Mouse (Mus musculus) spleen, postnatal 36 days (tissue): ENCODE measurements at regions not wholly inside any gene's neighbourhood (a gene's known extent, or its start where the extent isn't known, plus 50 kb on each side); places are given as distances from the start of the nearest gene placed in this dataset.

ENCODE experiments used
- DNase-seq, 2 experiments: peaks; one replicate each; pipeline ENCODE4 v3.0.0; 2022; ENCODE audit warnings: low spot score in 2 of 2, mixed read lengths in 1 of 2

DNA sequence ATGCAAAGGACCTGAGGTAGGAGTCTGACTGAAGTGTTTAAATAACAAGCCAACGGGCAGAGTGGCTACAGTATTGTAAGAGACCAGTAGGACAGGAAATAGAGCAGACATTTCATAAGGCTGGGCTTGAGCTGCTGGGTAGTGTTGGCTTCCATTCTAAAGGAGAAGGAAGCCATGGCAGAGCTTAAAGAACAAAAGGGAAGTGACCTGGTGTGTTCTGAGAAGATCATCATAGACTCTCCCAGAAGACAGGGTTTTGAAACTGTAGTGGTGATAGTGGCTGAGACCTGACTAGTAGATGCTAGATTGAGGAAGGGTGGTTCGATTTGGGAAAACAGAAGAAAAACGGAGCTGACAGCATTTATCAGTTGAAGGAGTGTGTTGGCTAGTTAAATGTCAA lies 514.1 kb upstream of the Zfp462 start:
- no peak for DNase-seq

DNA sequence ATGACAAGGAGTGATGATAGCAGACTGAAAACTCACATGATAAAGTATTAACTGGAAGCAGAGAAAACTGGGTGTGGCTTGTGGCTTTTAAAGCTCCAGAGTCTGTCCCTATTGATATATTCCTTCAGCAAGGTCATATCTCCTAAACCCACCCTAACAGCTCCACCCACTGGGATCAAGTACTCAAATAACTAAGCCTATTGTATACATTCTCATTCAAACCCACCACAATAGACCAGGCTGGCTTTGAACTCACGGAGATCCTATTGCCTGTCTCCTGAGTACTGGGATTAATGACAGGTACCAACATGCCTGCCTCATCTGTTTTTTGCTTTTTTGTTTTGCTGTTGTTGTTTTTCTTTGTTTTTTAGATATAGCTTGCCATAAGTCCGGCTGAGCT lies 484.3 kb upstream of the Zfp462 start:
- DNase-seq, result no peak

DNA sequence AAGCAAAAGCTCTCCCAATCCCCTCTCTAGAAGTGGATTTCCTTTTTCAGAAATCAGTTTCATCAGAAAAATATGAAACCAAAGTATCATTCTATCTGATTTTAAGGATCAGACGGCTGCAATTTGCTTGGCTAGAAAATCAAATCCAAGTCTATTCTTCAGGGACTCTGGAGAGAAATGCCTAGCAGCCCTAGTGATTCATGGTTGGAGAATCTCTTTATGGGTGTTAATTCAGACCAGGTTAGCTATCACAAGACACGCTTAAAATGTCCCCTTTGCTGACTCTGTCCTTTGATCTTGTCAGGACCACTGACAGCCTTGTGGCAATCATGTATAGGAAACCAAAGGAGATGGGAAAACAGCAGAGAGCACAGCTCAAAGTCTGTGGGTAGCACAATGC lies 475.7 kb upstream of the Zfp462 start:
- DNase-seq, result no peak

DNA sequence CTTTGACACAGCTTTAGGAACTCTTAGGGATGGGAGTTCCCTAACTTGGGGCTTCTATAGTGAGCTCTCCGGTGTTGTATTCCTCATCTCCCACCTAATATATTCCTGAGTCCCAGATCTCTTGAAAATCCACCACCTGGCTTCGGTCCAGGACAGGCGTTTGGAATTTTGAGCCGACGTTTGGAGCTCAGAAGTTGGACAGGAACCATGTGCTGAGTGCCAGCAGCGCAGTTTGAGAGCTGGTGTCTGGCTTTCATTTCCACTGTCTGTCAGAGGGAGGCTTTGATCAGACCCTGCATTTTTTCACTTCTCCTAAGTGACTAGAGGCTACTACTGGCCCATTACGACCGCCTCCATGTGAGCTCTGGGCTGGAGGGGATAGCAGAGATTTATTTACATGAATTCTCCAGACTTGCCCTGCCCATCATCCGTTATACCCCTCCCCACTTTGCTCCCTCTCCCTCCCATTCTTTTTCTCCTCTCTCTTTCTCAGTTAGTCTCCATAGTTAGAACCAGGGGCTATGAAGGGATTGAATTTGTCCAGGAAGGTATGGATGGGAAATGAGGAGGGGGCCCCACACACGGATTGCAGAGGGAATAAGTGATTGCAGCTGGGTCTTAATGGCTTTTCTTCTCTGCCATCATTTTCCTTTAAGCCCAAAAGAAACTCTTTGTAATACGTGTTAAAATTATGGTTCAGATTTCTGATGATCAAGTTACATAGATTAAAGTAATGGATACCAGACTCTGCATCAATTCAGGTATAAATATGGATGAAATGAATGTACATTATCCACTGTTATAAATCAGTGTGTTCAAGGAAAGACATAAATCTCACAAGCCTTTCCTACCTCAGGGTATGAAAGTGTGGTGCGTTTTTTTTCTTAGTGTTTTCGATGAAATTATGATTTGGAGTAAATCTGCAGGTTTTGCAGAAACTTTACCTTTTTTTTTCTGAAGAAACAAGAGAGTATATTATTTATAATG lies 474.5 kb upstream of the Zfp462 start:
- no peak for DNase-seq

DNA sequence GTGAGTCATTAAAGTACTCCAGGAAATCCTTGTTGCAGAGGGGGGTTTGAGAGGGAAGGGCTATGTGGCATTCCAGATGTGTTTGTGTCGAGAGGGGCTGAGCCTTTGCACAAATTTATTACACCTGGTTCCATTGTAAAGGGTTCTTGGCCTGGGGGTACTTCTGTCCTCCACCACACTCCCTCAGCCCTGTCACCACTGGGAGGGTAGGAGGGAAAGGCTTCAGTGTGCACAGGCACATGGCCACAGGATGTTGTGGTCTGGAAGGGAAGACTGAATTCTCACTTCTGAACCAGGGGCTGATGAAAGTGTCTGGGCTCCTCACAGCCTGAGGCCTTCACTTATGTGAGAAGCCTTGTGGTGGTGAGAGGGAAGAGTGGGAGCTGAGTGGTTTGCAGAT lies 473.8 kb upstream of the Zfp462 start:
- no peak for DNase-seq

DNA sequence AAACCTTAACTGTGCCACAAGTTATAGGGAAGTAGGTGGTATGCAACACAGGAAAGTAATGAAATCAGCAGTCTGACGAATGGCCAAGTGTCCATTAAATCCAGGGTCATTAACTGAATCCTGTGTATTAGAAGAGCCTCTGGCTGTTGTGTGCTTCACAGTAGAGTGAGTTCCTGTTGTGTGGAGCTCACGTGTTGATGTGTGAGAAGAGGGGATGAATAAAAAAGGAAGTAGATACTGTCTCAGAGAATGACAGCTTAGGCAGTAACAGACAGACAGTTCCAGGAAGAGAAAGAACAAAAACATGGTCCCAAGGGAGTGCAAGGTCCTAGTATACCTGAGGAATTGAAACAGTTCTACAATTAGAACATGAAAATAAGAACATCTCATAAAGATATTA lies 463.1 kb upstream of the Zfp462 start:
- peak; percentile 54 to 59 for DNase-seq

DNA sequence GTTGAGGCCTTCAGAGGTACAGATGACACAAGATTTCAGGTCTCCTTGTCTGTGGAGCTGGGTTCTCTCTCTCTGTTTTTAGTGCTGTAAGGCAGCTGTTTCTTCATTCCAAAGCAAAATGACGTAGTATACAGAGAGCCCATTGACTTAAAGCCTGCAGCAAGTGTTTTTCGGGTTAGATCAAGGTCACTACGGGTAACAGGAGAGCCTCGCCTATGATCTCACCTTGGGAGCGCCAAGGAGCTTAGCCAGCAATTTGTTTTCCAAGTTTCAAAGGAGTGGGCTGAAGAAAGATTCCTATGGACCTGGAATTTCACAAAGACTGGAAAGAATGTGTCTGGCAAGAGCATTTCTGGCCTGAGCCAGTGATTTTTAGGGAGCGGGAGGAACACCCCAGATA lies 451.8 kb upstream of the Zfp462 start:
- no peak for DNase-seq

DNA sequence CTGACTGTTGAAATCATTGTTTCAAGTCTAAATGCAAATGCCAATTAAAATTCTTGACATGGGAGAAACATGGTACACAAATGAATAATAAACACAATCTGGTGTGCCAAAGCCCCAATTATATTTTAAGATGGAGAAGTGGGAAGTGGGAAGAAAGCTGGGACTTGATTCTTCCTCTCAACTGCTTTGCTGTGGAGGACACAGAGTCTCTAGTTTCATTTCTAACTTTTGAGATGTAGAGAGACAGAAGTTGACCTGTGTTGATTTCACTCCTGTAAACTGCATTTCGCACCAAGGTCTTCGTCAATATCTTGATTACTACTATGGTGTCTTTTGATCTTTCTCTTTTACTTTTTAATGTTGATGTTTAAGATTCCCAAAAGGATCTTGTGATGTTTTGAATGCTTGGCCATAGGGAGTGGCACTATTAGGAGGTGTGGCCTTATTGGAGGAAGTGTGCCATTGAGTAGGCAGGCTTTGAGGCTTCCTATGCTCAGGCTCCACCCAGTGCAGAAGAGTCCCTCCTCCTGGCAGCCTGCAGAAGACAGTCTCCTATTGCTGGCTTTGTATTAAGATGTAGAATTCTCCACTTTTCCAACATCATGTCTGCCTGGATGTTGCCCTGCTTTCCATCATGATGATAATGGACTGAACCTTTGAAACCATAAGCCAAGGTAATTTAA lies 447.4 kb upstream of the Zfp462 start:
- DNase-seq, result no peak

DNA sequence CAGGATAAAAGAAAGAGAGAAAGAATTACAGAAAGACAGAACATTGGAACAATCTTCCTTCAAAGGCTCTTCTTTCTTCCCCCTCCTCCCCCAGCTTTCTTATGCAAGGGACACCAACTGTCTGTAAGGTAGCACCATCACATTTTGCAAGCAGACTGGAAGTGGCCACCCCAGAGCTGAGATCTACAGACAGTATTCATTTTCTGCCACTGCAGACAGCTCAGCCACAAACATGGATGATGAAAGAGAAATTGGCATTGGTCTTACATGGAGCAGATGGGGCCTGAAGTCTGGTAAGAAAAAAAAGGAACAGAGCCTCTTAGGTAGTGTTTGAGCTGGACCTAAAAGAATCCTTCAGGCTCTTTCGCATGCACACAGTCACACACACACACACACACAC lies 428.9 kb upstream of the Zfp462 start:
- DNase-seq, result no peak

DNA sequence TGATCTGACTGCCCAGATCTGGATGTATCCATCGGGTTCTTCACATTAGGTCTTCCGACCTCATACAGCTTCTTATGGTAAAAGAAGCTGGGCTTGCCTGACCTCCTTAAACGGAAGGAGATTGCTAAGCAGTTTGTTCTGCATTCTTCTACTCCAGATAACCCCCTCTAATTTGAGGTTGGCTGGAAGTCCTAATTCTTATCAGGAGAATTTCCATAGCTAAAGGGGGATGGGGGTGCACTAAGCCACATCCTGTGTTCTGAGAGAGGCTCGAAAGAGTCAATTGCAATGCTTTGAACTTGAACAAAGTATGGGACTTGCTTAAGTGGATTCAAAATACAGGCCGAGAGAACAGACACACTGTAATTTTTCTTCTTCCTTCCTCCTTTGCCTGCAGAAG lies 421.6 kb upstream of the Zfp462 start:
- no peak for DNase-seq

DNA sequence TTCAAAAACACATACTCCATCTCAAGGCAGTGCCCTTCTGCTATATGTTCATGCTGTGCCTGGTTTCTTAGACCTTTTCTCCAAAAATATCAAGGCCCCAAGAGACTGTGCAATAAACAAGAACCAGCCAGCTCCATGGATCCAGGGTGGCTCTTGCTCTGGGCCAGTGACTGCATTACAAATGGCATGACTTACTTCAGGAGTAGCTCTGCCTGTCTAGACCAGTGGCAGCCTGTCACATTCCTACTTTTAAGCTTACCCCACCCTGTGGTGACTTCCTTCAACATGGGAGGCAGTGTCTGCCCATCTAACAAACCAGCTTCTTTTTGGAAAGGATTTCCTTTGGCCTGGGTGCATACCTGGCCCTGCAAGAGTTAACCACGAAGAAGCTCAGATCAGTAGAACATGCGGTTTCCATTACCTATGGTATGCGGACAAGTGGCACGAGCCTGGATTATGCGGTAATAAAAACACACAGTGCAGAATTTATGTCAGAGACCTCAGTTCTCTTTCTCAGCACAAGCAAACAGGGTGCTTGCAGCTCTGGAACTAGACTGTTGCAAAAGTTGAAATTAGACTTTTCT lies 418.8 kb upstream of the Zfp462 start:
- DNase-seq, result no peak

DNA sequence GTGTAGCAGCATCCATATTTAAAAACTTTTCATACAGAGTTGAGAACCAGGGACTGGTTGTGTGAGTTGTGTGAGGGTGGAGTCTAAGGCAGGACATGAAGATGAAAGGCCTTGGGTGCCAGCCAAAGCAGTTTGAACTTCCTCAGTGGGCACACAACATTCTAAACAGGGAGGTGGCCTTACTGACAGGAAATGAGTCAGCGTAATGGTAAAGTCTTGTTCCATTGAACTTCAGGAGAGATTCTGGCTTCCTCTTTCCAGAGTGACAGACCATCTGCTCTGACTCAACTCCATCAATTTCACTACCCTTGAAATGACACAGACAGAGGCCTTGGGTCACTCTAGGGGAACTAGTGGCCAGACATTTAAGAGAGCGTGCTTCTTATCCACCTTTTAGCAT lies 417.2 kb upstream of the Zfp462 start:
- peak; percentile 26 to 54 for DNase-seq

DNA sequence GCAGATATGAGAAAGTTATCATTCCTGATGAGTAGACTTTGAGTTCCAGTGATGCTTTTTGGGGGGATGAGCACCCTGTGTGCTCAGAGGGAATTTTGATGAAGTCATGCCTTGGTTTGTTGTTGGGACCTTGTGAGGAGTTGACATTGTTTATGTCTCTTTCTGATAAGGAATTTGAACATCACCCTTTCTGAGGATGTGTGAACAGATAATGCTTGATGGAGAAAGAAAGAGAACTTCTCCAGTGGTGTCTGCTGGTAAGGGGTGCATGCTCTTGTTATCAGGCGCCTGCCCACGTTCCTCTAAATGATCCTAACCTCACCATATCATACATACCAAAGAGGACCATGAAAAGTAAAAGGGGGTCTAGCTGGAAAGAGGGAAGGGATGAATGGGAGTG lies 413.1 kb upstream of the Zfp462 start:
- DNase-seq, result no peak

DNA sequence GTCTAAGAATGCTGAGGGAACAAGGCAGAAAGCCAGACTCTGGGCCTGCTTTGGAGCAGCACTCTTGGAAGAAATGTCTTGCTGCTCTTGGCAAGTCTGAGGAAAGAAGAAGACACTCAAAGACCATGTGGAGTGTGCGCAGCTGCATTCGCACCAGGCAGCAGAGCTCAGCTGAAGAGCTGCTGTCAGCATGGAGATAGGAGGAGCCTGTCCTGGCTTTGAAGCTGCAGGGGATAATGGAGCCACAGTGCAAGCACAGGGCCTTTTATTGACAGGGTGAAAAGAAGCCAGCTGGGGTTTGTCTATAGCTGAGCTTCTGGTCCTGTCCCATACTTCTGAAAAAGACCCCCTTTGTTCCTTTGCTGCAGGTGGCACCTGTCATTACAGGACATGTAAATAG lies 411.0 kb upstream of the Zfp462 start:
- DNase-seq, result no peak

DNA sequence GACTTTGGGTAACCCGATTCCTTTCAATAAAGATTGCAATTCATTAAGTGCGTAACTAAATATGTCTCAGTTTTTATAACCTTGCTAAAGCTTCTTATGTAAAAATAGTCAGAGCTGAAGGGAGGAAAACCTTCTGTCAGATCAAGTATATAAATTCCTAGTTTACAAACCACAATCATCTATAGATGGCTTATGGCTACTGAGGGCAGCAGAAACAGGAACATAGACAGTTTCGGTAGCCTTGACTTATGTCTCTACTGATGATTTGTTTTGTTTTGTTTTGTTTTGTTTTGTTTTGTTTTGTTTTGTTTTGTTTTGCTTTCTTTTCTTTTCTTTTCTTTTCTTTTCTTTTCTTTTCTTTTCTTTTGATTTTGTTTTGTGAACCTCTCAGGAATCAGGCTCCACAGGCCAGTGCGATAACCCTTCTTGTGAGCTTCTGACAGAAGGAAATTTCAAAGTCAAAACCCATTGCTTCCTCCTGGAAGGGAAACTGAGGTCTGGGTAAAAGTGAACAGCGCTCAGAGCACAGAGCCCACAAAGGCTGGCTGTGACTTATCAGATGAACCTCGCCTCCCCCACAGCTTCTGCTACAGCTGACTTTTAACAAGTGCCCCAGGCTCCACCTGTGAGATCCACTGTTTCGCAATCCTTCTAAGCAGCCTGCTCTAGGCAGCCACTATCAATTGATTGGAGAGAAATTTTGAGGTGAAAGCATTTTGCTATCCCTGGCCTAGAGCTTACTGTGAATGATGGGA lies 391.8 kb upstream of the Zfp462 start:
- DNase-seq, result no peak

DNA sequence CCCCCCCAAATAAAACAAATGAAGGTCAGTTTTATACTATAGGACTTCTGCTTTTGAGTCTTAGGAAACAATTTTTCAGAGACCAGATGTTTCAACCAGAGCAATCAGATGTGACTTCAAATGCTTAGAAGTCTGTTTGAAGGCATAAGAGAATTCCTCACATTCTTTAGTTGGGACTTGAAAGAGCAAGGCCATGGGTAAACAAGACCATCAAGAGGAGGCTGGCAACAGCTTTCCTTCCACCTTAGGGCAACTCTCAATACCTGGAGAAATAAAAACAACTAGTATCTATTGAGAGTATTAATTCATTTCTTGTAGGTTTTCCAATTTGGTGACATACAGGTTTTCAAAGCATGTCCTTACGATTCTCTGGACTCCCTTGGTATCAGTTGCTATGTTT lies 381.8 kb upstream of the Zfp462 start:
- DNase-seq, result no peak

DNA sequence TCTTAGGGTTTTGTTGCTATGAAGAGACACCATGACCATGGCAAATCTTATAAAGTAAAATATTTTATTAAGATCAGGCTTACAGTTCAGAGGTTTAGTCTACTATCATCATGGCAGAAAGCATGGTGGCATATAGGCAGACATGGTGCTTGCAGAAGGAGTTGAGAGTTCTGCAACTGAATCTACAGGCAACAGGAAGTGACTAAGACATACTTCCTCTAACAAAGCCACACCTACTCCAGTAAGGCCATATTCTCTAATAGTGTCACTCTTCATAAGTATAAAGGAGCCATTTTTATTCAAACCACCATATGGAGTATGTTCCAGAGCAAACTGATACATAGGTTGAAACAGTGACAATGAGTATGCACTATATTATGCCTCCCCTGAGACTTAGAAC lies 371.7 kb upstream of the Zfp462 start:
- DNase-seq, result no peak

DNA sequence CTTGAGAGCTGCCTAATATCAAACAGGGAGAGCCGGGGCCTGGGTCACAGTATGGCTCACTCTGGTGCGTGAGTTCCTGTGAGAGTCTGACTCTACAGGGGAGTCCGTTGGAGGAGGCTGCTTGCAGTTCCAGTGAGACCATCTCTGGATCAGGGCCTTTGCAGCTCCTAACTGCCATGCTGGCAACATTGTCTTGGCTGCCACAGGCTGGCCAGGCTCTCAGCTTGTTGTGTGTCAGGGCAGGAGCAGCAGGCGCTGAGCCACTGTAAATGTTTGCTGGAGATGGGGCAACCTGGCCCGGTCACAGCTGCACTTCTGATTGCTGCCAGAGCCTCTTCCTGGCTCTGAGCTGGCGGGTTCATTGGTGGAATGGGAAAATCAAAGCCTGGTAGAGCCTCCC lies 357.7 kb upstream of the Zfp462 start:
- DNase-seq, result no peak

DNA sequence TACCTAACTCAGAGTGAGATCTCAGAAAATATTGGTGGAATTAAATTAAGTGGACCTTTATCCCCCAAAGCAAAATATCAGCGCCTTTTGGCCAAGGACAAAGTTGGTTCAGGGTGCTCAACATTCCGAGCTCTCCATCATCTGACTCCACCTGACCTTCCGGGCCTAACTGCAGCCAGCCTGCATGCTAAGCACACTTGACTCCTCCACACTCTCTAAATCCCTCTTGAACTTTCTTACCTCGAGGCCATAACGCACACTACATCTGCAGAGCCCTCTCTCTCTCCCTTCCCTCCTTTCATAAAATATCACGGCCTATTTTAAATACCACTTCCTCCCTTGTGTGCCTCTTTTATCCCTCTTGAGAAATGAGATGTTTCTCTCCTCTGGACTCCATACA lies 356.1 kb upstream of the Zfp462 start:
- no peak for DNase-seq

DNA sequence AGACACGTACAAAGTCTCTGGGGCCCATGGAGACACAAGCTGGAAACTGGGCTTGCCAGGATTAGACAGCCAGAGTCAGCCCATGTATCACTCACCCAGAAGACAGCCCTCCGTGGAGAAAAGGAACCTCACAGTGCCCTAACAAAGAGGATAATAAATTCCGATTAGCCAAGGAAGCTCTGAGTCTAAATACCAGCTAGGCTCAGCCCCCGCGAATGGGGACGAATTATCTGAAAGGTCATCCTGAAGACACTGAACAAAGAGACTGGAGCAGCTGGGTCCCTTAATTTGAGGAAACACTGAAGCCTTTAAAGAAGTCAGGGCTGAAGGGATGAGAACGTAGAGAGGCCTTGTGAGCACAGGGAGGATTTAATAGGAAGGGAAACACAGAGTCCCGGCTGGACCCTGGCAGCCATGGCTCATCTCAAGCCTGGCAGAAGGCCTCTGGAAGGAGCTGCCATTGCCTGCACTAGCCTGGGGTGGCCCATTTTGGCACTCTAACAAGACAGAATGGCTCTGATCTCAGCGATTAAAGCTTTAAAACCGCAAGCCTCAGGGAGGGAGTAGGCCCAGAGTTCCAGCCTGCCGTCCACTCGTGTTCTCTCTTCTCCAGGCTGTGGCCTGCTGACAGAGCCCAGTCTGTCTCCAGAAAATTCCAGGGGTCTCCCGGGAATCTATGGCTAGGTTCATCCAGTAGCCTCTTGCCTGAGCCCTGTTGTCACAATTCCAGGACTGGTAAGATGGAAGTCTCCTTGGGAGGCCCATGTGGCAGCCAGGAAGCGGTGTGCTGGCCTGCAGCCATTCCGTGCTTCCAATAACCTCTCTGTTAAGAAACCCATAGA lies 343.0 kb upstream of the Zfp462 start:
- no peak for DNase-seq

DNA sequence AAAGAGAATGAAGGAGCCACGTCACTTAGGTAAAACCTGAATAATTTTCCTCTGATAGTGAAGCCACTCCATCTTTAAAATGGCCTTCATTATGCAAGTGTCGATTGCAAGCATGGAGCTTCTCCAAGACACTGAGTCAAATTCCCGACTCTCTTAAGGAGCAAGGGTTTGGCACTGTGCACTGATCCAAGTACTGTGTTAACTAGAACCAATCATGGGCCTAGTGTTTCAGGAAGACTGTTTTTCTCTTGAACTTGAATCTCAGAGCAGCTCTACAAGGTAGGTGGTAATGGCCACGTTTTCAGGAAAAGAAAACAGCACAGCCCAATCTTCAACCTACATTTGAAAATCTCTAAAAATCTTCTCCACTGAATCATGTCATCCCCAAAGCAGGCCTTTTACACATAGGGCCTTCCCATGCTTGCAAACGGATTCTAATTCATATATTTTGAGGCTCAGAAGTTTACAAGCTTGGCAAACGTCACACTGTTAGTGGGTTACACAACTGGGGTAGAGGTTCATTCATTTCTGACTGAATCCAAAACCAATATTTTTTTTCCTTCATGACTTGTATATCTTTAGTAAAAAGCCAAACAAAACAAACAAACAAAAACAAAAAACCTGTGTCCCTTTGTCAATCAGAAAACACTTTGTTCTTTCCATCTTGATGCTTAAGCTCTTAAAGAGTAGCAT lies 342.2 kb upstream of the Zfp462 start:
- DNase-seq, result no peak
